Mouse (Mus musculus) kidney, adult 2 months (tissue): ENCODE measurements around the gene Tmem94.

ENCODE experiments used
- CTCF ChIP-seq: fragments of 200-500 bp; conservative IDR thresholded peaks from 2 replicates; pipeline ENCODE4 v1.5.1; 2011; ENCODE audit warnings: low read depth, mild to moderate bottlenecking, control low read depth, low read length, moderate library complexity, mixed read lengths; ENCODE audit not compliant: insufficient read depth, insufficient read length
- POLR2A ChIP-seq: fragments of 200-500 bp; IDR thresholded peaks from one replicate; pipeline ENCODE4 v1.6.1; 2011; ENCODE audit warnings: low read depth, low read length, control low read depth

- TF ChIP-seq POLR2A (no peak), CTCF (no peak)
These were observed 59.6 kb downstream of the Tmem94 start for GRCm38 (mm10) chr11:115824813-115825212.
